Mouse (Mus musculus) adrenal gland, adult 2 months (tissue): ENCODE measurements at regions not wholly inside any gene's neighbourhood (a gene's known extent, or its start where the extent isn't known, plus 50 kb on each side); places are given as distances from the start of the nearest gene placed in this dataset.

Experiments used
- DNase-seq: peaks from one replicate; pipeline ENCODE4 v3.0.0; 2021

DNA sequence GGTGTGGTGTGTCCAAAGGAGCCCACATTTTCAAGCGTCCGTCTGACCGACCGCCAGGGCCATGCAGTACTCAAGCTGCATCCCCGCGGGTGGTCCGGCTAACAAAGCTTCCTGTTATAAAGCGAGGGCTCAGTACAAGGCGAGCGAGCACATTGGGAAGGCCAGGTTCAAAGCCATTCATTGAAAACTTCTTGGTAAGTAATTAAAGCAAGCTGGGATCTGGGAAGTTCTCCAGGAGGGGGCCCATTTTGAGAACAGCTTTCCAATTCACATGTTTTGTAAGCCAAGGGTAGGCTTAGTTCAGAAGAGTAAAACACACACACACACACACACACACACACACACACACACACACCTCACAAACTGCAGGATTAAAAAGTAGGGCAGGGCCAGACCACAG, 57.3 kb upstream of the Prep start:
- DNase-seq = no peak

DNA sequence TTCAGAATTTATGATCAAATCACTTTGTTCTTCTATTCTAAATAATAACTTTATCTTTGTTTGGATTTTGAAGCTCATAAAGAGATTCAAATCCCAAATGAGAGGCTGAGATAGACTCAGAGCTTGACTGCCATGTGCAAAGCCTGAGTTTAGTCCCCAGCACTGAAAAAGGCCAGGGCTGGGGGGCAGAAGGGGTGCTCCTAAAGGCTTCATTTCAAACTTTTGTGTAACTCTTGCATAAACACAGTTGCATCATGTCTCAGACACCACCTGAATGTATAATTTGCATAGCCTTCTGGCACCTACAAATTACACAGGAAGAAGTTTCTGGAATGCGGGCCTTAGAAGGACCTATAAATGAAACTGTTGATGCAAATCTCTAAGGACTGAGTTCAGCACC, 57.8 kb upstream of the Prep start:
- no peak for DNase-seq

DNA sequence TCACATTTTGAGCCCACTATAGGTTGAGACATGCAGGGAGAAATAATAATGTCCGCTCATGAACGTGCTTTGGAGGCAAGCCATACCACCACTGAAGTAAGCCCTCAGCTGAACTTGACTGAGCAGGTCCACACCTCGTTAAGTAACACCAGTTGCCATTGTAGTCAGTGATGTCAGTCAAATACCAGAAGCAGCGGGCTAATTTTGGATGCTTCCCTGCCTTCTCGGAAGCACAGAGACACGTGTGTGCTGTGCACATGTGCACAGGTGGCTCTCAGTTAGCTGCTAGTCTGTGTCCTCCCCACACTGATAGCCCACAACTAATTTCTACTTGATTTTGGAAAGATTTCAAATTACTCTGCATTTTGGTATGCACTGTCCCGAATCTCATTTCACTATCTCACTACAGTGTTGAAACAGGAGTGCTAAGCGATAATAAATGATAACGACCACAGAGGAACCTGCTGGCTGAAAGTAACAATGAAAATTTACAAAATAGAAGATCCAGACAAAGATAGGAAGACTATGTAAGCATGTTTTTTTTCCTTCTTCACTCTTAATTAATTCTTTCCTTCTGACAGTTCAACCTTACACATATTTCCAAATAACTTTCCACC, 62.9 kb upstream of the Prep start:
- no peak for DNase-seq

DNA sequence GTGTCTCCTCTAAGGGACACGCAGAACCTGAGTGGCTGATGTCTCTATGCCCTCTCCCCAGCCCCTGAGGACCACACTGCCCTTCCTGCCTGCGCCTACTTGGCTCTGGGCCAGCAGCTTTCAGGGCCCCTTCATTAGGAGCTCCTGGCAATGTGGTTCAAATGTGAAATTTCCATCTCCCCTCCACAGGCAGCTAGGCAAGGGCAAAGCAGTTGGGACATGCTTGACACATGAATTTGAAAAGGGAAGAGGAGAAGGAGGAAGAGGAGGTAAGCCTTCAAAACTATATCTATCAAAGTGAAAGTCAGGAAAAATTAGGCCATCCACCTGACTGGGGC, 63.7 kb upstream of the Prep start:
- DNase-seq = peak; percentile 11

DNA sequence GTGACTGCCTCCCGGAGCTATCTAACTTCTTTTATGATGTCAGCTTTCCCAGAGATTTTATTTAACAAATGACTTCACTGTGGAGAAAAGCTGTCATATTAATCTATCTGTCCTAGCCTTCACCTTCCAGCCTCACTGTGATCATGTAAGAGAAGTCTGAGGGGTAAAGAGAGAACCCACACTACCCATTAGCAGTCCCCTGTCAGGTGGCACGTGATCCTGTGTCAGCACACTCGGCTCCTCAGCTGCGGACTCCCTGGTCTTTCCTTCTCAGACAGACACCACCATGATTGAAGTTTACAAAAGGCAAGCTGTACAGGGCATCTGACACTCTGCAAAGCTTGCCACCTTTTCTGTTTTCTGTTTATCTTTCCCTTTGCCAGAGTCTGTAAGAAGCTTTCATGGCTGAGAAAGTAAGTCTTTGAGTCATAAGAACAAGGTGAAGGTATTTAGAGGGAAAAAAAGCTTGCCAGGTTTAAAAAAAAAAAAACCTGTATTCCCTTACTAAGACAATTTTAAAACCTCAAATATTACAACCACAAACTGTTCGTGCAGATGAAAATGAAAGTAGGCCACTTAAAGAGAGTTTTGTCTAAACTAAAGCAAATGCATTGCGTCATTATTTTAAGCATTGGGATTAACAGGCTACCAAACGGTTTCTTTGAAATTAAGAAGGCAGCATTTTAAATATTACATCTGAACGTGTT, 64.2 kb upstream of the Prep start:
- peak; percentile 32 for DNase-seq

DNA sequence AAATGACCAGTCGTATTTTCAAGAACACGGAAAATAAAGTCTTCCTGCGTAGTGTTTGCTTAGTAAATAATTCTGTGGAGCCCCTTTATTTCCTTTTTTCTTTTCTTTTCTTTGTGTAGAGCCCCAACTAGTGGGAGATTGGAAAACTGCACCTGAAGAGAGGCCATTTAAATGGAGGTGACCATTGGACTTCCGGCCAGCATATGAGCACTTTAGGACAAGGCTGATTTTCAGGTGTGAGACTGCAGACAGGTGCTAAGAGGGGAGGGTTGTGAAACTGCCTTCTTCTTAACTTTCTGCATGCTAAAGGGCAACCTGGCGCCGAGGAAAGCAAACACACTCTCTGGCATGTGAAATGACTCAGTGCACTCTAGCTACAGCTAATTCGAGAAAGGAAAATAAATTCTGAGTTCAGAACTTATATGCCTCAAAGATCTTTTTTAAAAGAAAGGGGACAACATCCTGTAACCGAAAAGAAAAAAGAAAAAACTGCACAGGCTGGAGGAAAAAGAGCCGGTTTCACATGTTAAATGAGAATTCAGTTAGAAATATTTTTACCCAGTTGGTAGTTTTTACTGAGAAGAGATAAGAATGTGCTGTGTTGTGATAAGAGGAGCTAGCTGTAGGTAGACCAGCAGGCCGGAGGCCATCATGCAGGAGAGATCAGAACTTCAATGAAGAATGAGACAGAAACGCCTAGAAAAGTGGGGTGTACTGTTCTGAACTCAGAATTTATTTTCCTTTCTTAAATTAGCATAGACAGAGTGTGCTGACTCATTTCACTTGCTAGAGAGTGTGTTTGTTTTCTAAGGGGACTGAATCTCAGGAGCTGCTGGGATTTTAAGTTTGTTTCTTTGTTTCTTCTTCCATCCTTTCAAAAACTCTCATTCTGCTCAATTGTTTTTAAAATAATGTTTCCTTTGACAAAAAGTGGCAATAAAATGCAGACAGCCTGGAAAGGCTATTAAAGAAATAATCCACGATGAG, 65.8 kb upstream of the Prep start:
- peak; percentile 46 for DNase-seq

DNA sequence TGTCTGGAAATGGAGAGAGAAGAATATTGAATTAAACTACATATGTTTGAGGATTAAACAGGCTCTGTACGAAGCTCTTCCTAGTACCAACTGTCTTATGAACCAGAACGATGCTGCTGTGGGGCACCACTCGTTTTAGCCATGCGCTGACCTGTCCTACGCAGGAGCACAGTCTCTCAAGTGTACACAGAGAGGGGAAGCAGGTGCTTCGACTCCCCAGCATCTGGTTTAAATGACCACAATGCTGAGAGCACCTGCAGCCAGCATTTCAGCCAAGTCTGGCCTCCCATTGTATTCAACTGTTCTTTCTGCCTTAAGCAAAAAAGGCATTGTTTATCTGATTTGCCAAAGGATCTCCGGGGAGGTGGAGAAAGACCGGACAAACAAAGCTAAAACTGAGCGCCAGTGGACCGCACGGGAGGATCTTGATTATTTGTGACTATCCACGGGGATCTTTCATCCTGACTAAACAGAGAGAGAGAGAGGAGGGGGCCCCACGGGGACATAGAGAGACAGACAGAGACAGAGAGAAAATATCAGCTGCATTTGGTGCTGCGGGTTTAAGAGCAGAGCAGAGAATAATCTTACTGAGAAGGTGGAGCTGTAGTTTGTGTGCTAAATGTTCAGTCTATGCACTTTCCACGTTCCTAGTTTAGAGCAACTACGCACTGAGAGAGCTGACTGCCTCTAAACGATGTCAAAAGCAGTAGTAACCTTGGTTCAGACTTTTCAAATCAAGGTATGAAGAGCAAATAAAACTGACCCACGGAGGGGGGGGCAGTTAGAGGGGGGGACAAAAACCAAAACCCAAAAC, 66.8 kb upstream of the Prep start:
- DNase-seq = peak; percentile 16

DNA sequence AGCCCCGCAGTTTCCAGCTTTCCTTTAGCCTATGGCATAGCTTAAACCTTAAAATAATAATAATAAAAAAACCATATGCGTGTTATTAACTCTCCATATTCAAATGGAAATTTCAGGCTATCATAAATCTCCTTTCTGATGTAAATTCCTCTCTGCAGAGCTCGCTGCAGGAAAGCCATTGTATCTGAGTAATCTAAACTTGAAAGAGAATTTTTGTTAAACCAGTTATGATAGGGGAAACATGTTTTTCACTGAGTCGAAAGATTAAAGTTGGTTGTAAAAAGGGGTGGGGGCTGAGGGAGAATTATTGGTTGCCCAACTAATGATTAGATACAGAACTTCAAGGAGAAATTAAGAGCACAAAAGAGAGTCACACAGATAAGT, 69.1 kb upstream of the Prep start:
- no peak for DNase-seq

DNA sequence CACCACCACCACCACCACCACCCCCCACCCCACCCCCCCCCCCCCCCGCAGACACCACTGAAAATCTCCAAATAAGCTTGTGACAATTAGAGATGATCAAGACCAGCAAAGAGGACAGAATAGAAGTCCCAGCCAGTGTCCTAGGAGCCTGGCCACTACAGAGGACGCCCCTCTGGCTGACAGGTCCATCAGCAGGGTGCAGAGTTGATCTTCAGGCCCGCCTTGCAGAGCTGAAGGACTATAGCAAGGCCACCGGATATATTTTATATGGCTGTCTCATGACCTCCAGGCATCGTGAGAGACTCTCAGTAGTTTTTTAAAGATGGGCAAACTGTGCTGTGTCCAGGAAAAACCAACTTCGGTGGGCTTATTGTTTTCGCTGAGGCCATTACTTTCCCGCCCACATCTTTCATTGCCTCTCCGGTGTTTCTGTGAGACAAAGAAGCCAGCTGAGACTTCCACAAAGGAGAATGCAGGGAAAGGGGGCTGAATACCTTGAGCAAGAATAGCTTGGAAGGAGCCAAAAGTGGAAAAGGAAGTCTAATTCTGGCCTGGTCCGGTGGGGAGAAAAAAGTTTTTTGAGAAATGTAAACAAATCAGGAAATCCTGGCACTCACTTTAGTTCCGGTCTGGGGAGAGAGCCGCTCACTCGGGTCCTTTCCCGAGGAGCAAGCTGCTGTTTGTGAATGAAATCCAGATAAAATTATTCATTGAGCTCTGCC, 69.7 kb upstream of the Prep start:
- peak; percentile 57 for DNase-seq

DNA sequence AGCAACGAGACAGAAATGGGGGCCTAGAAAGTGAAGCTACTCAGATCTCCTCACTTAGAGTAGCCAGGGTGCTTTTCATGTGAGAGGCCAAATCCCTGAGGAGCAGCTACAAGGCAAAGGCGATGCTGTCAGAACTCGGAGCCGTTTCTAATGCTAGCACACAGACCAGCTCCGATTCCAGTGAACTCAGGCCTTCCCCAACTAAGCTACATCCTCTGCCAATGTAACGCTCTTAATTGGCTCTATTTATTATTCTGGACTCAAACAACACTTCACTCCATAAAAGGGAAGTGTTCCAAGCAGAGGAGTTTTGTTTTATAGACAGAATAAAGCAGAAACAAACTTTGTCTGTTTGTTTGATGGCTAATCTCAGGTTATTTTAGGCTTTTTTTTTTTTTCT, 71.2 kb upstream of the Prep start:
- DNase-seq = no peak

DNA sequence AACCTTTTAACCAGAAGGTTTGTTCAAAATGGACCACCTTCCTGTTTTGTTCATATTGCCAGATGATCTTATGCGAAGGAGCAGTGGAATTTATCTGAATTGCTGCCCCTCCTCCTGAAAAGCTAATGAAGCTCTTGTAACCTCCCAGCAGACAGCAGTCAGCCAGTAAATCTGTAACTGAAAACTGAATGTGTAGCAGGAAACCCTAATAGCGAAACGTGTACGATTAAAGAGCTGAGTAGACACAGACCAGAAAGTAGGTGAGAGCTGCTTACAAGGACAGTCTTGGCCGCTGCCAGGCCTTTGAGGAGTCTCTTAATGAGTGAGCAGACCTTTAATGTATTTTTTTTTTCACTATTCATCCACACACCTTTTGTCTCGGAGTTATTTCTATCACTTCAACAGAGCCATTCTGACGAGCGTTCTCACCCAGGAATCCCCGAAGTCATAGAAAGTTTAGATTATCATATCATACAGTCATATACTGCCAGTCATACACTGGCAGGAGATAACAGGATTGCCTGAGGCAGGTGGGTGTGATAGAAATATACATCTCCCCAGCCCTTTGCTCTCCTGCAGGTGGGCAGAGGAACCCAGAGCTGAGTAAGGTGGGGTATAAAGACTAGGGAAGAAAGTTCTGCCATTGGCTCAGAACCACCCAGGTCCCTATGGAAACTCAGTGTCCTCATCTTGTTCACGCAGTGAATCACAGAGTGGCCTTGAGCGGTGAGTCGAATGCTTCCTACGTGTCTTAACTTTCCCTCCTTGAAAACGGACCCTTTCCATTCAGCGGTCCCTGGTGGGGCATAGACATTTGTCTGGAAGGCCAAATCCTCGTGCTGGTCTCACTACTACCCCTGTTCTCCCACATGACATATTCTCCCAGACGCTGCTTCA, 72.4 kb upstream of the Prep start:
- peak; percentile 50 for DNase-seq

DNA sequence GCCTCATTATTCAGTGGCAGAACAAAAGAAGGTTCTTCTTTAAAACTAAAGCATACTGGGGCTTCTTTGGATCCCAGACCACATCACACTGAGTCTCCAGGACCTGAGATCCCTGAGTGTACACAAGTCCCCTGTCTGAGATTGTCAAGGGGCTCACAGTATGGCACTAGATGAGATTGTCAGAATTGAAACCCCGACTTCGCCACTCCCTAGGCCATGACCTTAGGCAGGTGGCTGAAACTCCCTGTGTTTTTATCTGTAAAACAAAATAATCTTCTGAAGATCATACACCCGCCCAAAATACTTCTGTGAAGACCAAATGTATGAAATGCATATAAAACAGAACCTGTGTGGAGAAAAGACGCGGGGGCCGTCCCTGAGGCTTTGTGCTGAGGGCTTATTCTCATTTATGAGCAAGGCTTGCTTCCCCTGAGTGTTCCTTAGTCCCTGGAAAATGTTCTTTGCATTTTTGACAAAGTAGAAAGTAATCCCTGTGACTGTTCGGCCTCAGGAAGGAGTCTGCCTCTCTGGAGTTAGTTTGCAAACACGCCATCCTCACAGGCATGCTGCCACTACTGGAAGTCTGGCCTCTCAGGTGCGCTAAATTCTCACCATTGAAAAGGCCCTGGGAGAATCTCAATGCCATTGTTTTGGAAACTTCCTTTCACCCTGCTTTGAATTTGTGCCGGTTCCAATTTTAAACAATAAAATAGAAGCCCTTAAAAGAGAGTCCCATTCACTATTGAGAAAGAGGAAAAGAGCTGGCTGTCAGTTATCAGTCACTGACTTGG, 73.3 kb upstream of the Prep start:
- no peak for DNase-seq

DNA sequence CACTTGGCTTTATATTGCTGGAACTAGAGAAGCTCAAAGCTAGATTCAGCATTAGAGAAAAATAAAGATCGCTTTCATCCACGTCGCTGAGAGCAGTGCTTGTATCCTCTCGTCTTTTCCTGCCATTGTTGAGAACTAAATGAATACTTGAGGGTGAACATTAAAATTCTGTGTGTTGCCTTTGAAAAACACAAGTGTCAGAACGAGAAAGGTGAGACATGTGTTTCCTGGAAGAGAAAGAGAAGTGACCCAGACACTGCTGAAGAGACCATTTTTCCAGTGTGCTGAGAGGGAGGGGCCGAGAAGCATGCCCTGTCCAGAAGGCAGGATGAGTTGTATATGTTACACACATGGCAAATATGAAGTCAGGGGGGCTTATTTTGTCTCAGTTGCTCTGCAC, 77.5 kb upstream of the Prep start:
- no peak for DNase-seq

DNA sequence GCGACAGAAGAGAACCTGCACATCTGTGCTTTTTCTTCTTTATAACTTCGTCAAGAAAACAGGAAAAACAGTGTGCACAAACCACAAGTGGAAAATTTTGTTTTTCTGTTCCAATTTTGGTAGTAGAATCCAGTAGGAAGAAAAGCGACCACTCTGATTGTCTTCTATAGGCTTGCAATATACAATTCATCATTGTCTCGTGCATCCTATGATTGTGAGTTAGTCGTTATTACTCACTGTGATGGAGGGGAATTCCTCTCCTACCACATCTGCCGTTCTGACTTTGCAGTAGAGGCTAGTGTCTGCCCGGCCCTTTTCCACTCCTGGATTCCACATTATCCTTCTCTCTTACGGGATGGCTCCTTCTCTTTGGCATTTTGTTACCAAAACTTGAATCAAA, 78.2 kb upstream of the Prep start:
- DNase-seq = no peak

DNA sequence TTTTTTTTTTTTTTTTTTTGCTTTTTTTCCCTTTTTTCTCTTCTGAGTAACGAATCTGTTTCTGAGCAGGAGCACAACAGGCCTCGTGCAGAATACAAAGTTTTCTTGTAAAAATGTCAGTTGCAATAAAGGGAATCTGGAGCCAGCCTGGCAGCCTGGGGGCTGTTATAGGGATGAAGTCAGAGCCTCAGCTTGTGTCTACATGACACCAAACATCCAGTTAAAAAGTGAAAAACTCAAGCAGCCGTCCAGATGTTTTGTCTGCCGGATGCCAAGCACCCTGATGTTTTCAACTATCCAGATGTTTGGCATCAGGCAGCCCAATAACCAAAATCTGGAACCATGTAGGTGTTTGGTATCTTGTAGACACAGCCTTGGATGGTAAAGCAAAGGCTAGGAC, 79.4 kb upstream of the Prep start:
- DNase-seq = no peak

DNA sequence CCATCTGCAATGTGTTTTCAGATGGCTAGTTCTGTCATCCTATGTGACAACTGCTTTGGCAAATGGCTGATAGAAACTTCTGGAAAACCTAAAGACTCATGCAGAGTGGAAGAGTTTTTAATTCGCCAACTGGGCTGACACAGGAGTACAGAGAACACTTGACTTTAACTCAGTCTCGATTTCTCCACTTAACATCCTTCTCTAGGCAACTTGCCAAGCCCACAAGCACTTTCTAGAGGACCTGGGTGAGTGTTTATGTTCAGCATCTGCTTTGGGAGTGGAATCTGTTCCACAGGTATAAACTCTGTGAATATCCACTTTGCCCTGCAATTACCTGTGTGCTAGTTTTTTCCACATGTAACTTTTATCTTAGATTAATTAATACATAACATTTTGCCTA, 85.1 kb upstream of the Prep start:
- no peak for DNase-seq

DNA sequence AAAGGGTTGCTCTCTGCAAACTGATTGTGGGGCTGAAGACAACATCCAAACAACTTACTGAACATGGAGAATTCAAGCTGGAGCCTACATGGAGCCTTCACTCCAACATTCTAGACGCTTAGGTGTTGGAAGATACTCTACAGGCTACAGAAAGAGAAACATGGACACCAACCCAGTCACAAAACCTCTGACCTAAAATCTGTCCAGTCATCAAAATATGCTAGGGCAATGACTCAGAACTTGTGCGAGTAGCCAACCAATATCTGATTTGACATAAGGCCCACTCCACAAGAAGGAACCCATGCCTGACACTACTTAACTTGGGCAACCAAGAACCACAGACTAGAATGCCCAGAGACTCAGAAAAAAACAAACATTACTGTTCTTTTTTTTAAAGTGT, 90.2 kb upstream of the Prep start:
- DNase-seq = no peak

DNA sequence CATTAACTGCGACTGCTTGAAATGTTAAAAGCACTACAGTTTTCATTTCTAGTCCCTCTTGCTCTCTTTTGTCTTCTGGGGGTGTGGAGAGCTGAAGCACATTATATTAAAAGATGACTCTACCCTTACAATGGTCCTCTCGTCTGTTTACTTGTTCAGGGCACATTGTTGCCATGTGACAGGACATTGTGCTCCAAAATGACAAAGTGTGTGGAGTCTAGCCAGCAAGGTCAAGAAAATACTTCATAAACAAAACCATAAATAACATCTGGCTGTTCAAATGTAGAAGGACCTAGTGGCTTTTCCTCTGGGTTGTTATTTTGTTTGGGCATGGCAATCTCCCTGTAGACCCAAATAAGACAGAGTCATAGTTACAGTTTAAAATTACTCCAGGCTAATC, 95.1 kb upstream of the Prep start:
- peak; percentile 23 for DNase-seq

DNA sequence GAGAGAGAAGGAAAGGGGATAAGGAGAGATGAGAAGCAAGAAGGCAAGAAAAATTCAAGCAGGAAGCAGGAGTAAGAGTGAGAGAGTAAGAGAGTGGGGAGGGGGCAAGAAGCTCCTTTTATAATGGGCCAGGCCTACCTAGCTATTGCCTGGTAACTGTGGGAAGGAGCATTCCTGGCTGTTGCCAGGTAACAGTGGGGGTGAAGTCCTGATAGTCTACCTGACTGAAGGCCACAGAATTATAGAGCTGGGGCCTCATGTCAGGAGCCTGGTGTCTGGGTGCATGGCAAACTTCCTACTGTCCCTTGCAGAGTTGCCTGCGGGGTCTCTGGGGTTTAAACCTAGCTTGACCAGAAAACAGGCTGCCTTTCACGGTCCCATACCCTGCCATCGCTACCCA, 107.0 kb upstream of the Prep start:
- DNase-seq = no peak
